Mouse (Mus musculus) liver, adult (tissue): ENCODE results near the gene Atp6v1f.

Experiments
- GATA4 ChIP-seq: IDR thresholded peaks from 2 replicates; pipeline ENCODE4 v1.6.1; 2014; ENCODE audit warnings: mild to moderate bottlenecking, low read length; ENCODE audit not compliant: insufficient replicate concordance

Atp6v1f gene

GRCm38 (mm10) chr6:29436461-29436934 is 31.0 kb upstream of the Atp6v1f start:
- no peak for TF ChIP-seq GATA4

- no peak for TF ChIP-seq GATA4
These were observed 28.3 kb upstream of the Atp6v1f start for GRCm38 (mm10) chr6:29439251-29439650.

- no peak for TF ChIP-seq GATA4
These were observed 27.7 kb upstream of the Atp6v1f start for GRCm38 (mm10) chr6:29439789-29440188.

GRCm38 (mm10) chr6:29444773-29445172 is 22.7 kb upstream of the Atp6v1f start:
- no peak for TF ChIP-seq GATA4

- TF ChIP-seq GATA4 = no peak
These were observed 22.2 kb upstream of the Atp6v1f start for GRCm38 (mm10) chr6:29445354-29445753.

- no peak for TF ChIP-seq GATA4
These were observed 17.7 kb upstream of the Atp6v1f start for GRCm38 (mm10) chr6:29449858-29450257.

GRCm38 (mm10) chr6:29450667-29451066 is 16.9 kb upstream of the Atp6v1f start:
- no peak for TF ChIP-seq GATA4

GRCm38 (mm10) chr6:29461502-29461901 is 6.0 kb upstream of the Atp6v1f start:
- TF ChIP-seq GATA4 = no peak

- no peak for TF ChIP-seq GATA4
These were observed 4.1 kb upstream of the Atp6v1f start for GRCm38 (mm10) chr6:29463388-29463787.

GRCm38 (mm10) chr6:29468851-29469250 is 1.3 kb downstream of the Atp6v1f start:
- TF ChIP-seq GATA4 = no peak

- TF ChIP-seq GATA4 = no peak
These were observed 3.6 kb downstream of the Atp6v1f start, which contains the start of gene Atp6v1fnb for GRCm38 (mm10) chr6:29471137-29471536. Atp6v1fnb (plus strand) TSS chr6:29471437.

- TF ChIP-seq GATA4 = no peak
These were observed 6.6 kb downstream of the Atp6v1f start for GRCm38 (mm10) chr6:29473941-29474691.

- no peak for TF ChIP-seq GATA4
These were observed 7.2 kb downstream of the Atp6v1f start for GRCm38 (mm10) chr6:29474736-29475135.

- TF ChIP-seq GATA4 = no peak
These were observed 15.2 kb downstream of the Atp6v1f start for GRCm38 (mm10) chr6:29482691-29483090.

- no peak for TF ChIP-seq GATA4
These were observed 17.4 kb downstream of the Atp6v1f start for GRCm38 (mm10) chr6:29484716-29485559.

- TF ChIP-seq GATA4 = no peak
These were observed 18.4 kb downstream of the Atp6v1f start for GRCm38 (mm10) chr6:29485951-29486350.
